Mouse (Mus musculus) stomach, embryonic 15.5 days (tissue): ENCODE measurements around the gene Atp6v0e2. TPM values are rescaled to one million over a fixed set of nuclear protein-coding genes. Genes with fewer than 3 reads are reported as not detected.

Experiments used
- ATAC-seq: fragments of 200-750 bp; cut with Nextera tagmentation; 2 replicates; pipeline ENCODE4 v1.8.0; 2017; ENCODE audit warnings: low read depth, moderate number of reproducible peaks, moderate TSS enrichment; ENCODE audit not compliant: insufficient read depth, low FRiP score
- H3K27ac ChIP-seq: fragments of 300-500 bp; sonication (generic); 2 replicates; pipeline ENCODE4 v1.5.1; 2015; ENCODE audit warnings: mild to moderate bottlenecking, inconsistent platforms
- H3K27me3 ChIP-seq: fragments of 300-500 bp; sonication (generic); replicated peaks from 2 replicates; pipeline ENCODE4 v1.6.1; 2015; ENCODE audit warnings: inconsistent platforms
- H3K36me3 ChIP-seq: fragments of 300-500 bp; sonication (generic); 2 replicates; pipeline ENCODE4 v1.6.1; 2015; ENCODE audit warnings: inconsistent platforms
- H3K4me1 ChIP-seq: fragments of 300-500 bp; sonication (generic); 2 replicates; pipeline ENCODE4 v1.6.1; 2015; ENCODE audit warnings: inconsistent platforms
- H3K4me2 ChIP-seq: fragments of 300-500 bp; sonication (generic); 2 replicates; pipeline ENCODE4 v1.6.1; 2015; ENCODE audit warnings: mild to moderate bottlenecking, inconsistent platforms
- H3K4me3 ChIP-seq: fragments of 300-500 bp; sonication (generic); replicated peaks from 2 replicates; pipeline ENCODE4 v1.5.1; 2015; ENCODE audit warnings: inconsistent platforms
- H3K9ac ChIP-seq: fragments of 300-500 bp; sonication (generic); 2 replicates; pipeline ENCODE4 v1.6.1; 2015; ENCODE audit warnings: inconsistent platforms
- H3K9me3 ChIP-seq: fragments of 300-500 bp; sonication (generic); 2 replicates; pipeline ENCODE4 v1.6.1; 2016; ENCODE audit warnings: inconsistent platforms
- WGBS: fragments of 180-500 bp; shearing (Covaris S2); methylation state at CpG from one replicate; pipeline ENCODE4 v1.1.7; 2015; 5-methylcytosine and 5-hydroxymethylcytosine counted together
- polyA plus RNA-seq: library from polyadenylated mRNA; unstranded; fragments of >200 nt; fragmentation: Nextera tagmentation; extraction: Ambion mirVana; gene quantifications from 2 replicates; pipeline ENCODE4 v1.2.1, GENCODE M21; 2015

Gene Atp6v0e2
- polyA plus RNA-seq, 1 experiment from 2014 or later: 23.4 TPM

DNA sequence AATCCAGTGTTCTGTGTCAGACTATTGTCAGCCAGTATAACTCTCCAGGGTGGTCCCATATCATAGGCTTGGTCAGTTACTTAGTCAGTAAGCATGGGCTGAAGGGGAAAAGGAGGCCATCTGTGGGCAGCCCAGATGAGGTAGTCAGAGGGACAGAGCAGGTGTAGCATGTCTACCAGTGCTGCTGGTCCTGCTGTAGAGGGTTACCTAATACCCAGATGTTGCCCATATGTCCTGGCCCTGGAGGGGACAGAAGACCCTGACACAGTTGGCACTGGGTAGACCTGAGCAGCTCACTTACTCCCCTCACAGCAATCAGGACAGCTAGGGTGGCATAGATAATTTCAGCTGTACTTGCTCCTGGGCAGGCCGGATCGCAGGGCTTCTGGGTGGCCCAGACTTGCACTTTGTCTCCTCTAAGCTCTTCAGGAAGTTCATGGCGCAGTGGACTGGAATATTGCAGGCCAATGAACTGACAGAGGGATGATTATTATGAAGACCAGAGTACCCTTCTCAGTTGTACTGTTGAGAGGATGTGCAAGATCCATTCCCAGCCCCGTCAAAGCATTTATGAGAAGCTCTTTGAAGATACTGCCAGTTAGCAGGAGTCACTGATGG is 28.4 kb downstream of the Atp6v0e2 start:
- no peaks in the 10 kb centered on the region for H3K27me3 ChIP-seq
- H3K36me3 ChIP-seq: no peaks in the 10 kb centered on the region
- no peak for ATAC-seq

GRCm38 (mm10) chr6:48566312-48566711 is 28.9 kb downstream of the Atp6v0e2 start:
- 43% methylated on average over 5 of the region's 5 CpGs for WGBS

More for the DNA sequence above, 28.4 kb downstream of the Atp6v0e2 start:
- 71% methylated on average over 4 of the region's 4 CpGs for WGBS
- H3K4me3 ChIP-seq: no peak overlapping the region
- peaks cover 18% of the 10 kb centered on the region for H3K4me1 ChIP-seq
- no peak overlapping the region for H3K27ac ChIP-seq
- H3K9ac ChIP-seq: no peak overlapping the region
- H3K9me3 ChIP-seq: no peaks in the 10 kb centered on the region
- H3K4me2 ChIP-seq: no peak overlapping the region

GRCm38 (mm10) chr6:48568036-48568984 is 30.9 kb downstream of the Atp6v0e2 start:
- no peak for ATAC-seq
- peaks cover 26% of the 10 kb centered on the region for H3K4me1 ChIP-seq
- H3K27me3 ChIP-seq: no peaks in the 10 kb centered on the region
- H3K36me3 ChIP-seq: no peaks in the 10 kb centered on the region
- no peak overlapping the region for H3K4me3 ChIP-seq
- H3K4me2 ChIP-seq: peak overlapping the region; percentile 17; the same call in 1 of the 2 replicates
- H3K27ac ChIP-seq: peak overlapping the region; percentile 67
- WGBS: 53% methylated on average over 21 of the region's 21 CpGs
- no peak overlapping the region for H3K9ac ChIP-seq
- no peaks in the 10 kb centered on the region for H3K9me3 ChIP-seq

More at GRCm38 (mm10) chr6:48566312-48566711, 28.9 kb downstream of the Atp6v0e2 start:
- H3K4me2 ChIP-seq: no peak overlapping the region
- no peaks in the 10 kb centered on the region for H3K36me3 ChIP-seq
- H3K4me1 ChIP-seq: peaks cover 18% of the 10 kb centered on the region
- H3K9ac ChIP-seq: no peak overlapping the region
- H3K27ac ChIP-seq: no peak overlapping the region; the same call in 1 of the 2 replicates
- H3K27me3 ChIP-seq: no peaks in the 10 kb centered on the region
- ATAC-seq: 0 out of 2 replicates have a peak, but pooled peaks have one; percentile 48
- H3K9me3 ChIP-seq: no peaks in the 10 kb centered on the region
- H3K4me3 ChIP-seq: no peak overlapping the region

DNA sequence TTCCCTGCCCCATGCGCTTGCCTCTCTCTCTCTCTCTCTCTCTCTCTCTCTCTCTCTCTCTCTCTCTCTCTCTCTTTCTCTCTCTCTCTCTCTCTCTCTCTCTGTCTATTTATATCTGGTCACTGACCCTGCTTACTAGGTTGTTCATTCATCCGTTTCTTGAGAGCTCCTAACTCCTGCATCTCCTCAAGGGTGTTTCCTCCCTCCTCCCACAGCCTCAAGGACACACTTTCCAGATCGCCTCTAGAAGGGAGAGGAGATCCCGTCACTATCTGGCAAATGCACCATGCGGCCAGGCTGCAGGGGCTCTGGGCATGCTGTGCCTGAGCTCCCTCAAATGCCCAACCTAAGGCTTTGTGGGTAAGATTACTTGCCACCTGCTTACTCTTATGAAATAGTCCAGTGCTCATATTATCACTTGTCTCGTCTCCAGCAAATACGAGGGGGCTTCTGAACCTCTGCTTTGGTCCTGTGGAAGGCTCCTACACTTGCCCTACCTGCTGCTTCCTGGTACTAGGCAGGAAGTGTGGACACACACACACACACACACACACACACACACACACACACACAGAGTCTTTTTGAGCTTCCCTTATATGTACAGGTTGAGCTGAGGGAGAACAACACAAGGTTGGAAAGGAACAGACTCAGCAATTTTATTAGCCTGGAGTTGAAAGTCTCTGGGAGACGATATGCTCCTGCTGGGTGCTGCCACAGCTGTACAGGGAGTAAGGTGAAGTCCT is 31.8 kb downstream of the Atp6v0e2 start:
- peaks cover 27% of the 10 kb centered on the region for H3K4me1 ChIP-seq
- no peak overlapping the region for H3K4me3 ChIP-seq
- H3K9ac ChIP-seq: no peak overlapping the region
- 59% methylated on average over 7 of the region's 8 CpGs for WGBS
- H3K36me3 ChIP-seq: no peaks in the 10 kb centered on the region
- no peaks in the 10 kb centered on the region for H3K9me3 ChIP-seq
- peak overlapping the region; percentile 67; the same call in 1 of the 2 replicates for H3K27ac ChIP-seq
- no peak overlapping the region; the same call in 1 of the 2 replicates for H3K4me2 ChIP-seq
- ATAC-seq: no peak
- no peaks in the 10 kb centered on the region for H3K27me3 ChIP-seq

DNA sequence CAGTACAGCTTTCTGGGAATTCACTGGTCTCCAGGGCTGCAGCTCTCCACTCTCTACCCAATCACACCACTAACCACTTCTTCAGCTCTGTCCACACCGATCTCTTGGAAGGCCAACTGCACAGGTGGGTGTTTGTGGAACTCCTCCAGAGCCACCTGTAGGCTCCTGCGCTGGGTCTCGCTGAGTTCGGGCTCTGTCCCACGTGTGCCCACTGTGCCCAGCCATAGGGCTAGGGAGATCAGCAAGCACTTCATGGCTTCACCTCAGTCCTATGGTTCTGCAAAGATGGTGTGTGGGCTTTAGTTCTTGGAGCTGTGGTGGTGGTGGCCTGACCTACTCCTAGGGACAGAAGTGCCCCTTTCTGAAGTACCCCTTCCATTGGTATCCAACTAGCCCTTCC is 34.6 kb downstream of the Atp6v0e2 start:
- Histone ChIP-seq H3K4me2 (peak overlapping the region; percentile 36), H3K4me1 (peaks cover 20% of the 10 kb centered on the region), H3K9ac (no peak overlapping the region), H3K27ac (peak overlapping the region; percentile 76; the same call in 1 of the 2 replicates), H3K27me3 (no peaks in the 10 kb centered on the region), H3K9me3 (no peaks in the 10 kb centered on the region), H3K36me3 (no peaks in the 10 kb centered on the region), H3K4me3 (peak overlapping the region; percentile 29)
- no peak; the same call in 1 of the 2 replicates for ATAC-seq
- 86% methylated on average over 5 of the region's 5 CpGs for WGBS

- ATAC-seq: peak; percentile 73
- Histone ChIP-seq H3K4me3 (peak within 1 kb of the TSS; percentile 29), H3K9ac (no peak within 1 kb of the TSS)
Measured at GRCm38 (mm10) chr6:48572572-48573061, 35.2 kb downstream of the Atp6v0e2 start, which contains the start of gene Rarres2. Gene Rarres2 (minus strand): TSS chr6:48572789.

DNA sequence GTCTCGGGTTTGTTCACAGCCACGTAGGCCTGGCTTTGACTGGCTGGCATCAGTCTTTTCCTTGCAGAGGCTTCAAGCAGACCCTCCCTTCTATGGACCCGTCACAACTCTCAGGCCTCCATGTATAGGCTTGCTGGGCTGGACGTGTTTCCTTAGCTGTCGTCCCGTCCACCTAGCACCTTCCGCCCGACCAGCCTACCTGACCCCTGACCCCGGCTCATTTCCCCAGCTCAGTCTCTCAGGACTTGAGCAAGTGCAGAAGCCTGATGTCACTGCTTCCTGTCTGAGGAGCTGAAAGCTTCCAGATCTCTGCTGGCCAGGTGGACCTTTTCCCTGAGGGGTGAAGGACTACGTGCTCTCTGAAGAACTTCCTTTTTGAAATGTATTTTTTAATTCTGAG is 35.9 kb downstream of the Atp6v0e2 start:
- no peak for ATAC-seq
- WGBS: 32% methylated on average over 10 of the region's 10 CpGs
- no peak overlapping the region for H3K4me3 ChIP-seq
- H3K27ac ChIP-seq: peak overlapping the region; percentile 62
- peaks cover 15% of the 10 kb centered on the region for H3K4me1 ChIP-seq
- H3K27me3 ChIP-seq: no peaks in the 10 kb centered on the region
- no peak overlapping the region for H3K4me2 ChIP-seq
- no peaks in the 10 kb centered on the region for H3K36me3 ChIP-seq
- no peak overlapping the region for H3K9ac ChIP-seq
- H3K9me3 ChIP-seq: no peaks in the 10 kb centered on the region

More at GRCm38 (mm10) chr6:48572572-48573061, 35.2 kb downstream of the Atp6v0e2 start, which contains the start of gene Rarres2:
- 13% methylated on average over 6 of the region's 6 CpGs for WGBS
- Histone ChIP-seq H3K9me3 (no peaks in the 10 kb centered on the region), H3K4me1 (peaks cover 20% of the 10 kb centered on the region), H3K27ac (peak within 1 kb of the TSS; percentile 76), H3K27me3 (no peaks in the 10 kb centered on the region), H3K36me3 (no peaks in the 10 kb centered on the region), H3K4me2 (peak within 1 kb of the TSS; percentile 36)

DNA sequence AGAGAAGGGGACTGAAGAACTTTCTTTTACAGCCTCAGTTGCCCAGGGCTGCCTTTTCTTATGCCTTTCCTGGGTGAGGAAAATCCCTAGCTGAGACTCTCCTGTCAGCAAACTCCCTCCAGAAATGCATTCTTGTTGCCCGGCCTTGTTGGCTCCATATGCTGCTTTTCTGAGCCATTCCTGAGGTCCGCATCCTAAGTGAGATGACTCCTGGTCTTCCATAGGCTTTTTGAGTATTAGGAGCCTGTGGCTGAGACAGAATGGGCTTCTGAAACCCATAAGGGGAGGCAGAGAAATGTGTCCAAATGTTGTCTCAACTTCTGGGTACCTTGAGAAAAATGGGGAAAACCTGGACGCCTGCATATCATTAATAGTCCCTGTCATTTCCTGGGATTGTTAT is 36.6 kb downstream of the Atp6v0e2 start:
- H3K36me3 ChIP-seq: no peaks in the 10 kb centered on the region
- H3K4me2 ChIP-seq: no peak overlapping the region
- H3K9ac ChIP-seq: no peak overlapping the region
- WGBS: 60% methylated on average over 3 of the region's 3 CpGs
- H3K27me3 ChIP-seq: no peaks in the 10 kb centered on the region
- no peaks in the 10 kb centered on the region for H3K9me3 ChIP-seq
- no peak overlapping the region for H3K4me3 ChIP-seq
- peak overlapping the region; percentile 54 for H3K27ac ChIP-seq
- peaks cover 9% of the 10 kb centered on the region for H3K4me1 ChIP-seq
- no peak for ATAC-seq

GRCm38 (mm10) chr6:48578736-48579135 is 41.3 kb downstream of the Atp6v0e2 start:
- no peaks in the 10 kb centered on the region for H3K27me3 ChIP-seq
- no peak for ATAC-seq
- peaks cover 3% of the 10 kb centered on the region; the same call in 1 of the 2 replicates for H3K4me1 ChIP-seq
- H3K4me3 ChIP-seq: no peak overlapping the region
- no peaks in the 10 kb centered on the region for H3K36me3 ChIP-seq
- WGBS: 29% methylated on average over 5 of the region's 5 CpGs
- peak overlapping the region; percentile 78 for H3K27ac ChIP-seq
- no peak overlapping the region for H3K4me2 ChIP-seq
- H3K9me3 ChIP-seq: no peaks in the 10 kb centered on the region
- H3K9ac ChIP-seq: no peak overlapping the region

GRCm38 (mm10) chr6:48579215-48579648 is 41.8 kb downstream of the Atp6v0e2 start:
- no peak; the same call in 1 of the 2 replicates for ATAC-seq
- peaks cover 3% of the 10 kb centered on the region; the same call in 1 of the 2 replicates for H3K4me1 ChIP-seq
- H3K4me2 ChIP-seq: no peak overlapping the region; the same call in 1 of the 2 replicates
- no peaks in the 10 kb centered on the region for H3K36me3 ChIP-seq
- peak overlapping the region; percentile 78 for H3K27ac ChIP-seq
- no peaks in the 10 kb centered on the region for H3K27me3 ChIP-seq
- H3K9me3 ChIP-seq: no peaks in the 10 kb centered on the region
- H3K9ac ChIP-seq: no peak overlapping the region
- WGBS: 17% methylated on average over 5 of the region's 5 CpGs
- H3K4me3 ChIP-seq: no peak overlapping the region

DNA sequence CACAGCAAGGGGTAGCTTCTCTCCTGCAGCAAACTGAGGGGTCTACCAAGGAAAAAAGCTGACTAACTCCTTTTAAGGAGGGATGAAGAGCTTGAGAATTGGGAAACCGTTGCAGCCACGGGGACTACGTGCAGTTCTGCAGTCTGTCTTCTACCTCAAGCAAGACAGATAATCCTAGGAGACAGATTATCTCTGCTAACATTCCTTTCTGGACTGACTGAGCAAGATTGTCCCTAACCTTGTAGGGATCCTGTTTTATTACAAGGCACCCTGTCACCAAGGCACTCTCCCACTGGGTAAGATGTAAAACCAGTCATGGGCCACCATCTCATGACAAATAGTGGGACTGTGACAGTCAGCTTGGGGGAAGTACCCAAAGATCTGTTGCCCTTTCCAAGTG is 43.8 kb downstream of the Atp6v0e2 start:
- Histone ChIP-seq H3K4me3 (no peak overlapping the region), H3K9me3 (no peaks in the 10 kb centered on the region), H3K4me1 (peaks cover 3% of the 10 kb centered on the region; the same call in 1 of the 2 replicates), H3K27me3 (no peaks in the 10 kb centered on the region), H3K9ac (no peak overlapping the region), H3K4me2 (no peak overlapping the region), H3K36me3 (no peaks in the 10 kb centered on the region), H3K27ac (no peak overlapping the region)
- ATAC-seq: no peak
- 39% methylated on average over 3 of the region's 3 CpGs for WGBS
